Mouse (Mus musculus): ENCODE measurements around the gene Hhatl. TPM values are rescaled to one million over a fixed set of nuclear protein-coding genes. Genes with fewer than 3 reads are reported as not detected.

The Hhatl gene
- polyA plus RNA-seq, 1 experiment from 2014 or later = 0.25 TPM

DNA sequence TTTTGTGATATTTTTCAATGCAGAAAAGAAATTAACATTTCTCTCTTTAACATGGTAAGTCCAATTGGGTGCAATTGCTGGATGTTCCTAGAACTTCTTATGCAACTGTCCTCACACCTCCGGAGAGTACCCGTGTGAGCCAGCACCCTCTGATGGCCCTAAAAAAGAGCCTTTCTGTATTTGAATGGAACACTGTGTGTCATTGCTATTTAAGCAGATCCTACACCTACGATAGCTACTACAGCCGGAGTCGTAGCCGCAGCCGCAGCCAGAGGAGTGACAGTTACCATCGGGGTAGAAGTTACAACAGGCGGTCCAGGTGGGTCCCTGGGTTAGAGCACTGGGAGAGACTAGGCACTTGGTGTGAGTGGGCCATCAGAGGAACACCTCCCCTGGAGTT lies 39.5 kb downstream of the Hhatl start:
- no peaks in the 10 kb centered on the region for H3K27me3 ChIP-seq
- H3K4me3 ChIP-seq = no peak overlapping the region
- no peak overlapping the region for H3K27ac ChIP-seq (replicated peaks)
- H3K9ac ChIP-seq (replicated peaks) = no peak overlapping the region
- no peaks in the 10 kb centered on the region for H3K9me3 ChIP-seq
- 94% methylated on average over 9 of the region's 9 CpGs for whole genome bisulfite sequencing
- H3K4me2 ChIP-seq (replicated peaks) = no peak overlapping the region
- no peaks in the 10 kb centered on the region for H3K4me1 ChIP-seq
- peaks cover 81% of the 10 kb centered on the region for H3K36me3 ChIP-seq
- no peak for ATAC-seq (replicated peaks)

DNA sequence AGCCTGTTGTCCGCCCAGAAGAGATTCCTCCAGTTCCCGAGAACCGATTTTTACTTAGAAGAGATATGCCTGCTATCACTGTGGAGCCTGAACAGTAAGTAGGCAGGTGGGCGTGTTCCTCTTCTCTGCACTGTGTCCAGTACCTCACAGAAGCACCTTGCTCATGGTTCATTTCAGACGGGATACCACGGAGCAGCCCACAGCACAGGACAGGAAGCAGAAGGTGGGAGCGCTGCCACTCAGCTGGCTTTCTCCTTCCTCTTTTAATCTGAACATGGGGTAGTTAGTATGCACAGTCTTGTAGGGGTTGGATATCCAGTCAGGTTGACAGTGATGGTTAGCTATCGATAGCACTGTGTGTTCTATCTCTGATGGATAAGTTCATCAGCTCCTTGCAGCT lies 48.3 kb downstream of the Hhatl start:
- no peak overlapping the region for H3K4me3 ChIP-seq
- H3K4me2 ChIP-seq (replicated peaks) = no peak overlapping the region
- no peak for ATAC-seq (replicated peaks)
- peaks cover 75% of the 10 kb centered on the region for H3K36me3 ChIP-seq
- H3K4me1 ChIP-seq = no peaks in the 10 kb centered on the region
- no peak overlapping the region for H3K9ac ChIP-seq (replicated peaks)
- H3K9me3 ChIP-seq = no peaks in the 10 kb centered on the region
- whole genome bisulfite sequencing = 92% methylated on average over 8 of the region's 8 CpGs
- H3K27ac ChIP-seq (replicated peaks) = no peak overlapping the region
- H3K27me3 ChIP-seq = no peaks in the 10 kb centered on the region

DNA sequence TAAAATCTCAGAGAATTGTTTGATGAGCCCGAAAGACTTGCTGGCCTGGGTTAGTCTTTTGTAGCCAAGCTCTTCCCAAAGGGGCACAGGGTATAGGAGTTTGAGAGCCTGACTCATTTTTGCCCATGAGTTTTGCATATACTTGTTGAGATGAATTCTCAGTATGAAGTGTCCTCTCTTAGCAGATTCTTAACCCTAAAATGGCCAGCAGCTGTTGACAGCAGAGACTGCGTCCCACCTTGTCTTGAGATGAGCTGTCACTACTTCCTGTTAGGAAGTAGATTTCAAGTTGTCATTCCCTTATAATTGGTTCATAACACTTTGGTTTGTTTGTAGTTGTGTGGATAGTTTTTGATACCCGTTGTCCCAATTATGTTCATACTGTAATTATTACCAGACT lies 51.1 kb downstream of the Hhatl start:
- Histone ChIP-seq H3K9ac (replicated peaks) (no peak overlapping the region), H3K36me3 (peaks cover 52% of the 10 kb centered on the region), H3K4me1 (no peaks in the 10 kb centered on the region), H3K4me2 (replicated peaks) (no peak overlapping the region), H3K27ac (replicated peaks) (no peak overlapping the region), H3K9me3 (no peaks in the 10 kb centered on the region), H3K27me3 (no peaks in the 10 kb centered on the region), H3K4me3 (no peak overlapping the region)
- ATAC-seq (replicated peaks) = no peak
- WGBS = 95% methylated on average over 3 of the region's 3 CpGs

DNA sequence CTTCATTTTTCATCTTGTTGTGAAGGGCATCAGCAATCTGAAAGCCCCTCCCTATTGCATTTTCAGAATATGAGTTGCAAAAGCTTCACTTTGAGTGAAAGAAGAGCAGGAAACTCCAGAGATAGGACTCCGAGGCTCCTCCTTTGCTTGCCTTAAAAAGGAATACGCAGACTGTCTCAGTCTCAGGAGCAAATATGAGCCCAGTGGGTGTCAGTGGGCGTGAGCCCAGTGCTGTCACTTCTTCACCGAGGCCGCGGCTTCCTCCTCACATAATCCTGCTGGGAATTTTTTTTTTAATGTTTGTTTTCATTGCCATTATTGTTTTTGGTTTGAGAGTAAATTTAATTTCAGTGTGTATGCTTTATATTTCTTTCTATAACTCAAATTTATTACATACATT lies 51.8 kb downstream of the Hhatl start:
- Histone ChIP-seq H3K36me3 (peaks cover 48% of the 10 kb centered on the region), H3K4me1 (no peaks in the 10 kb centered on the region), H3K27me3 (no peaks in the 10 kb centered on the region), H3K9ac (replicated peaks) (no peak overlapping the region), H3K4me3 (no peak overlapping the region), H3K27ac (replicated peaks) (no peak overlapping the region), H3K9me3 (no peaks in the 10 kb centered on the region), H3K4me2 (replicated peaks) (no peak overlapping the region)
- no peak for ATAC-seq (replicated peaks)
- WGBS = 92% methylated on average over 6 of the region's 6 CpGs

Other genes with a start within 250 kb of the Hhatl start
- not detected in 2 replicates for gene Lyzl4, start 150.4 kb downstream of the Hhatl start, polyA plus RNA-seq (2015; fragmentation: Nextera tagmentation; extraction: Ambion mirVana)
- 0.45 and 0.77 TPM in 2 replicates for gene Vipr1, start 149.8 kb downstream of the Hhatl start, polyA plus RNA-seq (2015; fragmentation: Nextera tagmentation; extraction: Ambion mirVana)
- 33.9 and 39.2 TPM in 2 replicates for gene Sec22c, start 87.0 kb downstream of the Hhatl start, polyA plus RNA-seq (2015; fragmentation: Nextera tagmentation; extraction: Ambion mirVana)
- gene Ss18l2, start 82.2 kb downstream of the Hhatl start, polyA plus RNA-seq (2015; fragmentation: Nextera tagmentation; extraction: Ambion mirVana) = 145 TPM in 2 replicates
- gene Nktr, start 73.3 kb downstream of the Hhatl start, polyA plus RNA-seq (2015; fragmentation: Nextera tagmentation; extraction: Ambion mirVana) = 57.5 and 58.4 TPM in 2 replicates
- 20.1 and 20.6 TPM in 2 replicates for gene Zfp651, start 33.2 kb downstream of the Hhatl start, polyA plus RNA-seq (2015; fragmentation: Nextera tagmentation; extraction: Ambion mirVana)
- 0.50 and 0.69 TPM in 2 replicates for gene Klhl40, start 14.9 kb downstream of the Hhatl start, polyA plus RNA-seq (2015; fragmentation: Nextera tagmentation; extraction: Ambion mirVana)
- 1.9 and 3.0 TPM in 2 replicates for gene Ccdc13, start 47.0 kb upstream of the Hhatl start, polyA plus RNA-seq (2015; fragmentation: Nextera tagmentation; extraction: Ambion mirVana)
- 124 and 129 TPM in 2 replicates for gene Higd1a, start 65.9 kb upstream of the Hhatl start, polyA plus RNA-seq (2015; fragmentation: Nextera tagmentation; extraction: Ambion mirVana)
- gene Ackr2, start 105.8 kb upstream of the Hhatl start, polyA plus RNA-seq (2015; fragmentation: Nextera tagmentation; extraction: Ambion mirVana) = 1.9 and 2.7 TPM in 2 replicates
- gene Cyp8b1, start 123.8 kb upstream of the Hhatl start, polyA plus RNA-seq (2015; fragmentation: Nextera tagmentation; extraction: Ambion mirVana) = 0.15 TPM in 1 of 2 replicates, not detected in the other
- gene Fam198a, start 158.5 kb upstream of the Hhatl start, polyA plus RNA-seq (2015; fragmentation: Nextera tagmentation; extraction: Ambion mirVana) = 1.4 TPM in 2 replicates
- 23.9 and 28.3 TPM in 2 replicates for gene Pomgnt2, start 204.6 kb upstream of the Hhatl start, polyA plus RNA-seq (2015; fragmentation: Nextera tagmentation; extraction: Ambion mirVana)

All from forebrain, embryonic 15.5 days (tissue).